Comparison of ENCODE assay signal across 10 mouse cellular contexts in genomic region chr7:6777107-6777506, GRCm38 (mm10). TPM values are rescaled to one million over a fixed set of nuclear protein-coding genes. Genes with fewer than 3 reads are reported as not detected.
DNase-seq lines count a peak whose midpoint lies in the region; ATAC-seq and TF ChIP-seq lines count a peak whose summit lies in the region.
"Had no signal": no experiment of that assay in that cellular context is flagged by ENCODE, and none has a peak within 500 bp of the region (broad histone marks: within the 10 kb centered on the region; RNA-seq: fewer than 3 reads in every experiment).

No protein-coding gene starts in this region.

- peaks cover 58% of the 10 kb centered on the region for H3K4me1 ChIP-seq in heart, embryonic 12.5 days (replicated peaks)
- no peaks in the 10 kb centered on the region; the same call in 1 of the 2 replicates for H3K4me1 ChIP-seq in heart, adult 2 months (ENCODE audit: control insufficient read depth, insufficient read depth, low read length)
- H3K4me1 ChIP-seq in intestine, embryonic 16.5 days (ENCODE audit: control insufficient read depth, insufficient read depth, low read length) = peaks cover 37% of the 10 kb centered on the region

- no peak overlapping the region for H3K4me3 ChIP-seq in heart, embryonic 12.5 days
- no peak overlapping the region for H3K4me3 ChIP-seq in heart, adult 2 months
- H3K4me3 ChIP-seq in intestine, embryonic 16.5 days (ENCODE audit: low read length) = no peak overlapping the region

- TF ChIP-seq EP300 in heart, adult 2 months (IDR thresholded peaks at IDR 0.05; ENCODE audit: insufficient read depth, low read depth, low read length) = no peak

- TF ChIP-seq CTCF in heart, adult 2 months (IDR thresholded peaks at IDR 0.05) = no peak

- H3K79me2 ChIP-seq in heart, adult 2 months (replicated peaks; ENCODE audit: control insufficient read depth, insufficient read depth, low read length) = no peaks in the 10 kb centered on the region

- no peaks in the 10 kb centered on the region for H3K27me3 ChIP-seq in heart, embryonic 12.5 days (replicated peaks)
- no peaks in the 10 kb centered on the region for H3K27me3 ChIP-seq in heart, adult 2 months (ENCODE audit: control insufficient read depth, insufficient read depth, low read length)
- H3K27me3 ChIP-seq in intestine, embryonic 16.5 days (replicated peaks; ENCODE audit: control insufficient read depth, insufficient read depth, low read length) = no peaks in the 10 kb centered on the region

- H3K36me3 ChIP-seq in heart, embryonic 12.5 days = no peaks in the 10 kb centered on the region
- no peaks in the 10 kb centered on the region for H3K36me3 ChIP-seq in heart, adult 2 months (ENCODE audit: control insufficient read depth, insufficient read depth, low read length)
- H3K36me3 ChIP-seq in intestine, embryonic 16.5 days (ENCODE audit: control insufficient read depth, insufficient read depth, low read length) = no peaks in the 10 kb centered on the region

- WGBS in heart, embryonic 12.5 days = 19% methylated on average over 2 of the region's 2 CpGs
- WGBS in heart, adult 2 months = 38% methylated on average over 2 of the region's 2 CpGs
- WGBS in intestine, embryonic 16.5 days = 34% methylated on average over 2 of the region's 2 CpGs

- peak; percentile 72 for ATAC-seq in heart, embryonic 12.5 days (ENCODE audit: insufficient number of reproducible peaks, low FRiP score)
- peak; percentile 71 for ATAC-seq in intestine, embryonic 16.5 days

- peak overlapping the region; percentile 95 for H3K27ac ChIP-seq in heart, embryonic 12.5 days (ENCODE audit: poor library complexity, severe bottlenecking)
- H3K27ac ChIP-seq in heart, adult 2 months = no peak overlapping the region
- H3K27ac ChIP-seq in intestine, embryonic 16.5 days (ENCODE audit: low read length) = peak overlapping the region; percentile 77

- DNase-seq in heart, adult 2 months = no peak
- DNase-seq in cerebellum, postnatal 25 days = peak; percentile 28 to 41
- DNase-seq in lung, postnatal 25 days (ENCODE audit: low spot score) = peak; percentile 7
- no peak for DNase-seq in c-Kit-positive CD71-positive TER-119-positive erythroid progenitor cells, embryonic 14.5 days (ENCODE audit: low spot score)
- DNase-seq in frontal cortex, postnatal 36 days (ENCODE audit: low spot score in 2 of 2) = no peak
- DNase-seq in urinary bladder, adult 18-20 months (ENCODE audit: low spot score in 2 of 2) = no peak

- H3K9ac ChIP-seq in heart, embryonic 12.5 days = no peak overlapping the region
- H3K9ac ChIP-seq in heart, adult 2 months (ENCODE audit: low read depth, low read length) = no peak overlapping the region
- H3K9ac ChIP-seq in intestine, embryonic 16.5 days (ENCODE audit: low read depth, low read length) = 0 out of 2 replicates have a peak overlapping the region, but pooled peaks have one; percentile 2

- no peak for TF ChIP-seq POLR2A in heart, adult 2 months (IDR thresholded peaks at IDR 0.05; ENCODE audit: insufficient read depth, low read depth, low read length)

- intact Hi-C loops in heart, adult 2 months (cut with DNase I) = no loop called here

- no peaks in the 10 kb centered on the region for H3K9me3 ChIP-seq in heart, embryonic 12.5 days (replicated peaks)
- no peaks in the 10 kb centered on the region for H3K9me3 ChIP-seq in intestine, embryonic 16.5 days (ENCODE audit: control insufficient read depth, low read length)

- peak overlapping the region; percentile 38 for H3K4me2 ChIP-seq in heart, embryonic 12.5 days
- no peak overlapping the region for H3K4me2 ChIP-seq in intestine, embryonic 16.5 days (ENCODE audit: low read depth, low read length)

RNA-seq across cellular contexts. Expression of gene Usp29, which starts 46.7 kb away (rescaled TPM):
- 9.8 and 10.3 TPM in 2 replicates for polyA plus RNA-seq in heart, embryonic 12.5 days (2016; fragmentation: Nextera tagmentation; extraction: Ambion mirVana)
- under 1 TPM in 1 of 2 experiments, not detected in 1; 0.11 TPM for total RNA-seq in heart, adult 2 months (2021)
- polyA plus RNA-seq in heart, adult 2 months (2012; rRNA removed) = 0.16 and 0.26 TPM in 2 replicates
- polyA plus RNA-seq in intestine, embryonic 16.5 days (2015; fragmentation: Nextera tagmentation; extraction: Ambion mirVana) = 2.6 and 3.5 TPM in 2 replicates
- total RNA-seq: MEL; neutrophil, adult 5-6 weeks had no signal

RNA-seq across cellular contexts. Expression of gene Peg3, which starts 46.9 kb away (rescaled TPM):
- 191 and 195 TPM in 2 replicates for polyA plus RNA-seq in heart, embryonic 12.5 days (2016; fragmentation: Nextera tagmentation; extraction: Ambion mirVana)
- 1 to 10 TPM; 5.9 to 8.0 TPM for total RNA-seq in heart, adult 2 months (2021)
- 4.3 and 8.2 TPM in 2 replicates for polyA plus RNA-seq in heart, adult 2 months (2012; rRNA removed)
- 58.6 and 63.3 TPM in 2 replicates for polyA plus RNA-seq in intestine, embryonic 16.5 days (2015; fragmentation: Nextera tagmentation; extraction: Ambion mirVana)
- total RNA-seq: MEL; neutrophil, adult 5-6 weeks had no signal

Comparison
In these comparisons a context has a peak if more than half of its experiments do, and no peak if none do; other contexts are left out.
1. DNase-seq: peak in cerebellum, postnatal 25 days (2 of 2) and lung, postnatal 25 days (single experiment); none in heart, adult 2 months (0 of 2), c-Kit-positive CD71-positive TER-119-positive erythroid progenitor cells, embryonic 14.5 days (single experiment), frontal cortex, postnatal 36 days (0 of 2) and urinary bladder, adult 18-20 months (0 of 2).